ENCODE assay signal across 13 mouse cellular contexts in the genomic region with DNA sequence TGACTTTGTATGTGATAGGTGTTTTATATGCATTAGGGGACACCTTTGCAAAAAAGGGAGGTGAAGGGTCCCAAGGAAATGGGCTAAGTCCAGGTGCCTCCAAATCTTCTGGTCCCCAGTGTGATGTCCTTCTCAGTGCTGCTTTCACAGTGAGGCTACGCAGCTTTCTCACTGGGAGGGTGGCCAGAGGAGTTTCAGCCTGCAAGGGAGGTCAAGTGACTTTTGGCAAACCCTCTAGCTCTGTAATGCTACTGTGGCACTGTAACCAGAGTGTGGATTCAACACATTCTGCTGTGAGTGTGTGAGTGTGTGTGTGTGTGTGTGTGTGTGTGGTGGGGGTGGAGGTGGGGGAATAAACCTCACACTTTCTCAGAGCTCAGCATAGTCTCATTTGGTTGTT. TPM values are rescaled to one million over a fixed set of nuclear protein-coding genes. Genes with fewer than 3 reads are reported as not detected.
DNase-seq lines count a peak whose midpoint lies in the region; ATAC-seq and TF ChIP-seq lines count a peak whose summit lies in the region.
"Had no signal": no experiment of that assay in that cellular context is flagged by ENCODE, and none has a peak within 500 bp of the region (broad histone marks: within the 10 kb centered on the region; RNA-seq: fewer than 3 reads in every experiment).

No protein-coding gene starts in this region.

- H3K27me3 ChIP-seq in hindbrain, postnatal 0 days (ENCODE audit: insufficient read depth, low read length): no peaks in the 10 kb centered on the region
- H3K27me3 ChIP-seq in hindbrain, embryonic 11.5 days (ENCODE audit: control insufficient read depth, insufficient read depth, low read length): no peaks in the 10 kb centered on the region
- H3K27me3 ChIP-seq: limb, embryonic 12.5 days; midbrain, embryonic 15.5 days had no signal

- H3K36me3 ChIP-seq in hindbrain, postnatal 0 days (ENCODE audit: insufficient read depth, low read length): peaks cover 6% of the 10 kb centered on the region; the same call in 1 of the 2 replicates
- peaks cover 4% of the 10 kb centered on the region for H3K36me3 ChIP-seq in hindbrain, embryonic 11.5 days (ENCODE audit: control insufficient read depth, insufficient read depth, low read length)

- H3K4me3 ChIP-seq in hindbrain, postnatal 0 days (ENCODE audit: low read length): no peak overlapping the region
- H3K4me3 ChIP-seq in hindbrain, embryonic 11.5 days (ENCODE audit: low read depth, low read length): no peak overlapping the region
- no peak overlapping the region for H3K4me3 ChIP-seq in lung, adult 2 months (replicated peaks; ENCODE audit: extremely low read depth, low read depth, low read length)
- H3K4me3 ChIP-seq: limb, embryonic 12.5 days; midbrain, embryonic 15.5 days had no signal

- no peak overlapping the region for H3K9ac ChIP-seq in hindbrain, postnatal 0 days (replicated peaks; ENCODE audit: low read length)
- H3K9ac ChIP-seq in hindbrain, embryonic 11.5 days (ENCODE audit: low read depth, low read length): no peak overlapping the region
- H3K9ac ChIP-seq: forebrain, postnatal 0 days; limb, embryonic 12.5 days; midbrain, embryonic 15.5 days had no signal

- H3K4me2 ChIP-seq in hindbrain, postnatal 0 days (ENCODE audit: low read depth, low read length): no peak overlapping the region
- no peak overlapping the region for H3K4me2 ChIP-seq in hindbrain, embryonic 11.5 days (replicated peaks; ENCODE audit: low read depth, low read length)
- H3K4me2 ChIP-seq: limb, embryonic 12.5 days; midbrain, embryonic 15.5 days had no signal

- H3K4me1 ChIP-seq in hindbrain, postnatal 0 days (ENCODE audit: insufficient read depth, low read length): no peaks in the 10 kb centered on the region
- no peaks in the 10 kb centered on the region; the same call in 1 of the 2 replicates for H3K4me1 ChIP-seq in hindbrain, embryonic 11.5 days (replicated peaks; ENCODE audit: control insufficient read depth, insufficient read depth, low read length)
- peaks cover 8% of the 10 kb centered on the region for H3K4me1 ChIP-seq in lung, adult 2 months (ENCODE audit: control insufficient read depth, insufficient read depth, low read length)
- H3K4me1 ChIP-seq: midbrain, embryonic 15.5 days had no signal

- TF ChIP-seq CTCF in hindbrain, postnatal 0 days (IDR thresholded peaks at IDR 0.05; ENCODE audit: low read depth): no peak
- no peak for TF ChIP-seq CTCF in lung, adult 2 months (IDR thresholded peaks at IDR 0.05; ENCODE audit: insufficient read depth, low read length)

- WGBS in hindbrain, postnatal 0 days: 47% methylated on average over 1 of the region's 1 CpGs
- WGBS in hindbrain, embryonic 11.5 days: 90% methylated on average over 1 of the region's 1 CpGs
- WGBS in lung, adult 2 months: 59% methylated on average over 1 of the region's 1 CpGs

- no peak for TF ChIP-seq POLR2A in lung, adult 2 months (IDR thresholded peaks at IDR 0.05; ENCODE audit: borderline replicate concordance, extremely low read depth, low read depth, low read length)

- no peaks in the 10 kb centered on the region for H3K9me3 ChIP-seq in hindbrain, postnatal 0 days (ENCODE audit: low read length)
- H3K9me3 ChIP-seq in hindbrain, embryonic 11.5 days (ENCODE audit: control insufficient read depth, low read length): no peaks in the 10 kb centered on the region
- H3K9me3 ChIP-seq: limb, embryonic 12.5 days; midbrain, embryonic 15.5 days had no signal

- DNase-seq in hindbrain, postnatal 0 days (ENCODE audit: low spot score): peak; percentile 43
- DNase-seq in hindbrain, embryonic 11.5 days (ENCODE audit: low spot score): no peak
- peak; percentile 75 for DNase-seq in adrenal gland, postnatal 14 days
- DNase-seq in heart, adult 9 months (ENCODE audit: low spot score in 2 of 2): peak; percentile 54 to 71
- peak; percentile 41 for DNase-seq in lung, adult 2 months
- no peak for DNase-seq in retina, embryonic 14.5 days (ENCODE audit: low spot score)
- DNase-seq: forebrain, postnatal 0 days; retina, postnatal 1 day had no signal

- ATAC-seq in hindbrain, postnatal 0 days: no peak
- no peak for ATAC-seq in hindbrain, embryonic 11.5 days (ENCODE audit: low FRiP score)
- ATAC-seq in CD4-positive, CD25-positive, alpha-beta regulatory T cell, adult 4 months: no peak
- ATAC-seq in monocyte, adult 5-6 weeks (replicated peaks; ENCODE audit: insufficient number of reproducible peaks, low FRiP score, low TSS enrichment, poor library complexity, severe bottlenecking): no peak
- ATAC-seq: forebrain, postnatal 0 days; inflammation-experienced regulatory T-cells, adult 6 months; midbrain, embryonic 15.5 days had no signal

- no peak overlapping the region for H3K27ac ChIP-seq in hindbrain, postnatal 0 days
- no peak overlapping the region for H3K27ac ChIP-seq in hindbrain, embryonic 11.5 days (ENCODE audit: low read depth, low read length)
- H3K27ac ChIP-seq: limb, embryonic 12.5 days; midbrain, embryonic 15.5 days had no signal

RNA-seq across cellular contexts. Expression of gene Trp53bp2, which starts 18.5 kb away (rescaled TPM):
- 20.8 and 36.3 TPM in 2 replicates for total RNA-seq in hindbrain, postnatal 0 days (2014; rRNA removed)
- 11.2 and 11.7 TPM in 2 replicates for polyA plus RNA-seq in hindbrain, postnatal 0 days (2015; fragmentation: Nextera tagmentation; extraction: Ambion mirVana)
- 28.0 and 30.3 TPM in 2 replicates for polyA plus RNA-seq in hindbrain, embryonic 11.5 days (2014; fragmentation: Nextera tagmentation; extraction: Ambion mirVana)
- total RNA-seq in adrenal gland, postnatal 14 days (2021): 23.0 and 23.6 TPM in 2 replicates
- 43.0 and 65.1 TPM in 2 replicates for polyA plus RNA-seq in lung, adult 2 months (2012; rRNA removed)
- 1 to 10 TPM; 8.5 to 8.9 TPM for polyA plus RNA-seq in CD4-positive, CD25-positive, alpha-beta regulatory T cell, adult 4 months (2017; shearing (Covaris generic))
- total RNA-seq in monocyte, adult 5-6 weeks (2017): 14.7 to 27.1 TPM (median 23.8 TPM) in 3 replicates

Comparison
In these comparisons a context has a peak if more than half of its experiments do, and no peak if none do; other contexts are left out.
1. DNase-seq: peak in hindbrain, postnatal 0 days (single experiment), adrenal gland, postnatal 14 days (single experiment), heart, adult 9 months (2 of 2) and lung, adult 2 months (single experiment); none in hindbrain, embryonic 11.5 days (single experiment) and retina, embryonic 14.5 days (single experiment).